Mouse (Mus musculus) sigmoid colon, adult 10 weeks (tissue): ENCODE measurements around the gene Saa1. TPM values are rescaled to one million over a fixed set of nuclear protein-coding genes. Genes with fewer than 3 reads are reported as not detected.

Experiments
- polyA plus RNA-seq: library from polyadenylated mRNA; stranded (reverse); fragments of 350-450 nt; fragmentation: Illumina TruSeq; extraction: RNeasy Lipid Tissue Mini Kit (QIAGEN cat#74804); gene quantifications from one replicate; pipeline ENCODE4 v1.2.3, GENCODE M21; 2014; ENCODE audit warnings: low read depth, low replicate concordance

Saa1 gene
- polyA plus RNA-seq: 841 TPM

DNA sequence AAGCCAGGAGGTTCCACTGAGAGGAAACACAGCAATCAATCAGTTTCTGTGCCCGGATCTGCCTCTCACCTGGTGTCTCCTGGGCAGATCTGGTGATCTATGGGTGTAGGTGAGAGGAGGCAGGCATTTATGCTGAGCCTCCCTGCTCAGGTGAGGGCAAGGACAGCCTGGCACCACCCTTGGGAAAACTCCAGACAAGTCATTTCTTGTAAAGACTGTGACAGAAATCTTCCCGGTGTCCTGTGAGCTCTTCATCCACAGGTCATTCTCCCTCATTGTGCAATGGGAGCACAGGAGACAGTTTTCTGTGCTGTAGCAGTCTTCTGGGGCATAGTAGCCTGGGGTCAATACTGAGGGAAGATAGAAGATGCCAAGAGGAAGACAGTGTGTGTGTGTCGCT, at the start of gene Saa1:
TSS of gene Saa1 (minus strand) at position 101 of the 400 bp plus-strand sequence.

DNA sequence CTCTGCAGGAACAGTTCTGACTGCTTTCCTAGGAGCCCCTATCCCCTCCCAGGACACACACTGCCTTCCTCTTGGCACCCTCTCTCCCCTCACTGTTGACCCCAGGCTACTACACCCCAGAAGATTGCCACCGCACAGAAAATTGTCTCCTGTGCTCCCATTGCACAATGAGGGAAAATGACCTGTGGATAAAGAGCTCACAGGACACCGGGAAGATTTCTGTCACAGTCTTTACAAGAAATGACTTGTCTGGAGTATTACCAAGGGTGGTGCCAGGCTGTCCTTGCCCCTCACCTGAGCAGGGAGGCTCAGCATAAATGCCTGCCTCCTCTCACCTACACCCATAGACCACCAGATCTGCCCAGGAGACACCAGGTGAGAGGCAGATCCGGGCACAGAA, 8.7 kb upstream of the Saa1 start, which contains the start of gene Saa2:
TSS of gene Saa2 (plus strand) at position 301 of the 400 bp plus-strand sequence.

DNA sequence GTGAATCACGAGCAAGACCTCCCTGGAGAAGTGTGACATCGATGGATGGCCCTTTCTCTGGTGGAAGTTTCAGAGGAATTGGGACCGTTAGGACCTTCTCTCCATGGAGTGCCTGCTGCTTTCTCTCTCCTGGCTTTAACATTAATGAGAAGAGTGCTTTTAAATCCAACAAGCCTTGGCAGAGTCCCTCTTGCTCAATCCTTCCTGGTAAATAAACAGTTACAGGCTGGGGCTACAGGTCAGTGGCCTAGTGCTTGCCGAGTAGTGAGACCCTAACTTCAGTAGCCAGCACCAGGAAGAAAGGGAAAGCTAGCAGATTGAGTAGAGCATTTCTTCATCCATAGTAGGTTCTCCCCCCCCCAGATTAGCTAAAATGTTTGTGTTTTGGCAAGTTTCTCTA, 10.3 kb downstream of the Saa1 start, which contains the start of gene Saa4:
TSS of gene Saa4 (minus strand) at position 146 of the 400 bp plus-strand sequence.

DNA sequence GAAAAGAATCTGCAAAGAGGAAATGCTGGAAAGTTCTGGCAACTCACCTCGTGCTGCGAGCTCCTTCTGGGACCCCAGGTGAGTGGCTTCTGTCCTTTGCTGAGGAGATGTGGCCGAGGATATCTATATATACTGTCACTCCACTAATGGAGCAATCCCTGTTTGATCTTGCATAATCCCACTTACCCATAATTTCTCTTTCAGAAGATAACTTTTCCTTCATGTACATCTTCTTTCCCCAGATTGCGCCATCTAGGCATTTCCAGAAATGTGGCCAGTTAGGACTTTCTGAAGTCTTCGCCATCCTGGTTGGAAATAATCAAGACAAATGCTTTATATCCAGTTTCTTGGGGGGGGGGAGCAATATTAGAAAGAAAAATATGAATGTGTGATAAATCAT, 27.2 kb downstream of the Saa1 start, which contains the start of gene Saa3:
TSS of gene Saa3 (minus strand) at position 101 of the 400 bp plus-strand sequence.

DNA sequence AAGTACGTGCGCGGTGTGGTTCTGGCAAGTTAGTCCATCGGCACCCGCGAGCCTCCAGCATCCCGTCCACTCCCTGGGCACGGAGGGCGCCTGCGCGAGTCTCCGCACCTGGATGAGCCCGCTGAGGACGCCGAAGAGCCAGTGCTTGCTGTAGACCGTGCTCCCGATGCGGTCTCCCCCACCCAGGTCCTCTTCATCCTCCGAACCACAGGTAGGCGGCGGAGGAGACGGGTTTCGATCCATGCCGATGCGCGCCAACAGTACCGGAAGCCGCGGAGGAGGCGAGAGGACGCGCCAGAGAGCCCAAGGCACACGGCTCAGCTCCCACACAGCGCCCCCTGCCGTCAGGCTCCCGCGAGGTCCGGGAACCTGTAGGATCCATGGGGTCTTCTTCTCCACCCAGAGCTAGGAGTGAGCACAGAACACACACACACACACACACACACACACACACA, 32.4 kb downstream of the Saa1 start, which contains the start of gene Saal1:
TSS of gene Saal1 (minus strand) at position 291 of the 455 bp plus-strand sequence.

Other genes with a start within 250 kb of the Saa1 start
- 1.9 TPM for gene Sergef, start 103.2 kb downstream of the Saa1 start, polyA plus RNA-seq
- 36.1 TPM for gene Tph1, start 70.4 kb downstream of the Saa1 start, polyA plus RNA-seq
- gene Saal1, start 32.3 kb downstream of the Saa1 start, polyA plus RNA-seq: 5.0 TPM
- 5.0 TPM for gene Saa3, start 27.3 kb downstream of the Saa1 start, polyA plus RNA-seq
- gene Saa4, start 10.4 kb downstream of the Saa1 start, polyA plus RNA-seq: not detected
- gene Saa2, start 8.8 kb upstream of the Saa1 start, polyA plus RNA-seq: not detected
- 83.2 TPM for gene Hps5, start 53.1 kb upstream of the Saa1 start, polyA plus RNA-seq
- gene Gtf2h1, start 53.1 kb upstream of the Saa1 start, polyA plus RNA-seq: 108 TPM
- 321 TPM for gene Ldha, start 98.5 kb upstream of the Saa1 start, polyA plus RNA-seq
- not detected for gene Ldhc, start 118.2 kb upstream of the Saa1 start, polyA plus RNA-seq
- 349 TPM for gene Tsg101, start 177.0 kb upstream of the Saa1 start, polyA plus RNA-seq
- 36.5 TPM for gene Uevld, start 215.5 kb upstream of the Saa1 start, polyA plus RNA-seq
- not detected for gene Gm9999, start 240.6 kb upstream of the Saa1 start, polyA plus RNA-seq